Mouse (Mus musculus) CD4-positive, CD25-positive, alpha-beta regulatory T cell, adult 9 weeks (primary cell): Measurements from ENCODE around the gene Hsbp1. TPM values are rescaled to one million over a fixed set of nuclear protein-coding genes. Genes with fewer than 3 reads are reported as not detected.

Experiments used
- polyA plus RNA-seq: library from polyadenylated mRNA; unstranded; fragments of 100-300 nt; shearing (Covaris generic); gene quantifications from one replicate; pipeline ENCODE4 v1.2.1, GENCODE M21; 2017

The Hsbp1 gene
- 228 TPM for polyA plus RNA-seq

GRCm38 (mm10) chr8:119344190-119344856, at the start of gene Hsbp1:
Hsbp1 (plus strand) TSS chr8:119344488.

GRCm38 (mm10) chr8:119394524-119395026, 50.3 kb downstream of the Hsbp1 start, which contains the start of gene Mlycd:
Mlycd (plus strand) TSS chr8:119394878.

Other genes with a start within 250 kb of the Hsbp1 start
- 3.0 TPM for gene Mlycd, start 50.4 kb downstream of the Hsbp1 start, polyA plus RNA-seq
- gene Osgin1, start 89.6 kb downstream of the Hsbp1 start, polyA plus RNA-seq: 28.2 TPM
- not detected for gene Necab2, start 102.2 kb downstream of the Hsbp1 start, polyA plus RNA-seq
- gene Slc38a8, start 157.2 kb downstream of the Hsbp1 start, polyA plus RNA-seq: 0.10 TPM
- gene Mbtps1, start 214.2 kb downstream of the Hsbp1 start, polyA plus RNA-seq: 114 TPM
- 93.8 TPM for gene Hsdl1, start 230.7 kb downstream of the Hsbp1 start, polyA plus RNA-seq
- gene Dnaaf1, start 230.7 kb downstream of the Hsbp1 start, polyA plus RNA-seq: not detected